Mouse (Mus musculus) neural tube, embryonic 11.5 days (tissue): ENCODE results near the gene Kdsr. TPM values are rescaled to one million over a fixed set of nuclear protein-coding genes. Genes with fewer than 3 reads are reported as not detected.

Experiments
- ATAC-seq: fragments of 200-750 bp; cut with Nextera tagmentation; 2 replicates; pipeline ENCODE4 v1.8.0; 2017; ENCODE audit warnings: moderate number of reproducible peaks, mild to moderate bottlenecking, moderate TSS enrichment, moderate library complexity; ENCODE audit not compliant: insufficient read depth, low FRiP score, low TSS enrichment
- DNase-seq: peaks from one replicate; pipeline ENCODE4 v3.0.0-alpha.2; 2015; ENCODE audit warnings: low spot score
- H3K27ac ChIP-seq: fragments of 300-500 bp; sonication (generic); 2 replicates; pipeline ENCODE4 v1.5.1; 2014; ENCODE audit warnings: low read depth, mild to moderate bottlenecking, low read length
- H3K27me3 ChIP-seq: fragments of 300-500 bp; sonication (generic); 2 replicates; pipeline ENCODE4 v1.6.1; 2014; ENCODE audit warnings: mild to moderate bottlenecking, low read length, mixed read lengths; ENCODE audit not compliant: control insufficient read depth, insufficient read depth
- H3K36me3 ChIP-seq: fragments of 300-500 bp; sonication (generic); 2 replicates; pipeline ENCODE4 v1.6.1; 2014; ENCODE audit warnings: mild to moderate bottlenecking, low read length, moderate library complexity, mixed read lengths; ENCODE audit not compliant: control insufficient read depth, insufficient read depth
- H3K4me1 ChIP-seq: fragments of 300-500 bp; sonication (generic); 2 replicates; pipeline ENCODE4 v1.6.1; 2014; ENCODE audit warnings: low read length, mixed read lengths; ENCODE audit not compliant: control insufficient read depth, insufficient read depth
- H3K4me2 ChIP-seq: fragments of 300-500 bp; sonication (generic); 2 replicates; pipeline ENCODE4 v1.6.1; 2014; ENCODE audit warnings: low read depth, mild to moderate bottlenecking, moderate library complexity
- H3K4me3 ChIP-seq: fragments of 300-500 bp; sonication (generic); 2 replicates; pipeline ENCODE4 v1.5.1; 2014; ENCODE audit warnings: low read depth, low read length
- H3K9ac ChIP-seq: fragments of 300-500 bp; sonication (generic); 2 replicates; pipeline ENCODE4 v1.6.1; 2014; ENCODE audit warnings: mild to moderate bottlenecking, low read length
- H3K9me3 ChIP-seq: fragments of 300-500 bp; sonication (generic); 2 replicates; pipeline ENCODE4 v1.6.1; 2016; ENCODE audit warnings: low read length; ENCODE audit not compliant: control insufficient read depth
- WGBS: fragments of 180-500 bp; shearing (Covaris S2); extraction: QIAGEN DNeasy Blood & Tissue Kit; methylation state at CpG from one replicate; pipeline ENCODE4 v1.1.7; 2014; 5-methylcytosine and 5-hydroxymethylcytosine counted together
- polyA plus RNA-seq: library from polyadenylated mRNA; unstranded; fragments of >200 nt; fragmentation: Nextera tagmentation; extraction: Ambion mirVana; gene quantifications from 2 replicates; pipeline ENCODE4 v1.2.1, GENCODE M21; 2014

Kdsr gene
- polyA plus RNA-seq, 1 experiment from 2014 or later, result 8.0 TPM

DNA sequence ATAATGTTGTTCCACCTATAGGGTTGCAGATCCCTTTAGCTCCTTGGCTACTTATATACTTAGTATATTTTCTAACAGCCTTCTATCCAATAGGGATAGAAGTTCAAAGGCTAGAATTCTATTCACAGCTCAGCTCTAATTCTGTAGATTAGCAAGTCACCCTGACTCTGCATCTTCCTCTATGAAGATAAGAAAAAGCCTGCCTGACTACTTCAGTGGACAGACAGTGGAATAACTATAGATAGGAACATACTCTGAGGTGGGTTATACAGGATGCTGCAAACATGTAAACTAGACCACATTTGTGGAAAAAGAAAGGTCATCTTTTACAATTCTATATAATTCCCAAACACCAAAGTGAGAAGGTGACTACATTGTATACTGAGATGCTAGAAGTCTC lies 66.9 kb downstream of the Kdsr start:
- DNase-seq, result no peak
- no peak overlapping the region for H3K9ac ChIP-seq
- H3K9me3 ChIP-seq, result no peaks in the 10 kb centered on the region
- no peak for ATAC-seq
- no peak overlapping the region for H3K27ac ChIP-seq
- no peak overlapping the region for H3K4me2 ChIP-seq
- H3K4me1 ChIP-seq, result no peaks in the 10 kb centered on the region
- no peaks in the 10 kb centered on the region for H3K36me3 ChIP-seq
- no peaks in the 10 kb centered on the region for H3K27me3 ChIP-seq
- no peak overlapping the region for H3K4me3 ChIP-seq

GRCm38 (mm10) chr1:106690887-106691286 lies 68.6 kb downstream of the Kdsr start:
- no peak overlapping the region for H3K4me2 ChIP-seq
- 79% methylated on average over 6 of the region's 6 CpGs for WGBS
- no peak for ATAC-seq
- no peaks in the 10 kb centered on the region for H3K27me3 ChIP-seq
- no peak overlapping the region for H3K9ac ChIP-seq
- no peak overlapping the region for H3K27ac ChIP-seq
- no peaks in the 10 kb centered on the region for H3K36me3 ChIP-seq
- H3K9me3 ChIP-seq, result no peaks in the 10 kb centered on the region
- H3K4me3 ChIP-seq, result no peak overlapping the region
- no peaks in the 10 kb centered on the region for H3K4me1 ChIP-seq
- no peak for DNase-seq

GRCm38 (mm10) chr1:106688161-106688516 lies 71.4 kb downstream of the Kdsr start:
- H3K9ac ChIP-seq, result no peak overlapping the region

DNA sequence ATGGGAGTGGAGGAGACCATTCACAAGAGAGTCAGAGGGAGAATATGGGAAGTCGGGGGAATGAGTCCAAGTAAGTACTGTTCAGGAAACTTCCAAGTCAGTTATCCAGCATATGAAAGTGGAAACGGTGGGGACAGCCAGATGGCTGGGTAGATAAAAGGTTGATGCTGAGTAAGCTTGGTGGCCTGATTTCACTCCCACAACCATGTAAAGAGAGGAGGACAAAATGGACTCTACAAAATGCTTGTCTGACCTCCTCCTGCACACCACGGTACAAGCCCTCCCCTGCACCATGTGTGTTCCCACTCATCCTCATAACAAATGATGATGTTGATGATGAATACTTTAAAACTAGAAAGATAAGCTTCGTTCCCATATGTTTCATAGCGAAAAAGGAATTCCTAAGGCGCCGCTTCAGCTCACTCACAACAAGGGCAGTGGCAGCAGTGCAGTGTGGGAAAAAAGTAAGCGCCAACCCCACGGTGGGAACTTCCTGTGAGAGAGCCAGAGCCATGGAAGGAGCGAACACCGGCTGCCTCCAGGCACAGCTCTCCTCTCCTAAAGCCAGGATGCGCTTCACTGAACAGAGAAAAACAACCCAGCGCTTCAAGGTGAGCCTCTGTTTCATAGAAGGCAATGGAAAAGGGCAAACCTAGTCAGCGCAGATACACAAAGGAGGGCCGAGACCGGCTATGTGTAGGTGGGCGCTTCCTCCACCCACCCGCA lies 71.9 kb downstream of the Kdsr start:
- no peak for DNase-seq
- Histone ChIP-seq H3K27me3 (no peaks in the 10 kb centered on the region), H3K9ac (no peak overlapping the region), H3K9me3 (no peaks in the 10 kb centered on the region), H3K4me1 (no peaks in the 10 kb centered on the region), H3K27ac (no peak overlapping the region), H3K36me3 (no peaks in the 10 kb centered on the region), H3K4me2 (no peak overlapping the region), H3K4me3 (no peak overlapping the region)
- 92% methylated on average over 18 of the region's 18 CpGs for WGBS
- no peak for ATAC-seq

More at GRCm38 (mm10) chr1:106688161-106688516, 71.4 kb downstream of the Kdsr start:
- Histone ChIP-seq H3K36me3 (no peaks in the 10 kb centered on the region), H3K27me3 (no peaks in the 10 kb centered on the region), H3K4me3 (no peak overlapping the region), H3K4me2 (no peak overlapping the region), H3K27ac (no peak overlapping the region), H3K9me3 (no peaks in the 10 kb centered on the region), H3K4me1 (no peaks in the 10 kb centered on the region)
- ATAC-seq (no peak), DNase-seq (no peak)
- 92% methylated on average over 5 of the region's 5 CpGs for WGBS

DNA sequence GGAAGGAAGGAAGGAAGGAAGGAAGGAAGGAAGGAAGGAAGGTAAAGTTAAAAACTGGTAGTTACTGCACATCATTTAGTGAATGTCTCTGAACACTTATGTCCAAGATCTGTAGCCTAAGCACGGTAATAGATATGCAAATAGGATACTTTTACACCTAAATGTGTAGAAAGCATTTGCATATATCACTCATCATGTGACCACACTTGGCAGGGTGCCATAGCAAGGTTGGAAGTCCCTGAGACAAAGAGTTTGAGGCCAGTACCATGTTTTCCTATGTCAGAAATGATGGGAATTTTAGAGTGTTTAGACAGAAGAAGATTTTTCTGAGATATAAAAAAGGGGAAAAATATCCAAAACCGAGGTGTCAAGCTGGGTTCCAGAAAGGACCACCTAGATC lies 73.8 kb downstream of the Kdsr start:
- Histone ChIP-seq H3K27ac (no peak overlapping the region), H3K36me3 (no peaks in the 10 kb centered on the region), H3K9ac (no peak overlapping the region), H3K4me1 (no peaks in the 10 kb centered on the region), H3K9me3 (no peaks in the 10 kb centered on the region), H3K27me3 (no peaks in the 10 kb centered on the region), H3K4me3 (no peak overlapping the region), H3K4me2 (no peak overlapping the region)
- 78% methylated on average over 2 of the region's 2 CpGs for WGBS
- DNase-seq, result no peak
- no peak for ATAC-seq

DNA sequence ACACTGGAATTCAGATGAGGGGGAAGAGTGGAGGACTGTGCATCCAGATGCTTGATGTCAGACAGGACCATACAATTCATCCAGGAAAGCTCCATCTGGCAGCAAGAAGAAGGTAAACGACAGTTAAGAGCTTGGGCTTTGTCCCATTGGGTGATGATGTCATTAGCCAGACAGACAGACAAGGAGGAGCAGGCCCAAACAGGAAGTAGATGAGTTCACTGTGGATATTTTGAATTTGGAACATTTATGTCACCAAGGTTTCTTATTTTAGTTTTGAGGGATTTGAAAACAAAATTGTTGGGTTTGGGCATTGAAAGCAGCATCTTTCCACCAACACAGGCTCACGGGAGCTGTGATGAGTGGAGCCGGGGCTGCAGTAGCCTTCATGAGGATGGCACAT lies 75.0 kb downstream of the Kdsr start:
- Histone ChIP-seq H3K9me3 (no peaks in the 10 kb centered on the region), H3K4me3 (no peak overlapping the region)
- 81% methylated on average over 3 of the region's 3 CpGs for WGBS

DNA sequence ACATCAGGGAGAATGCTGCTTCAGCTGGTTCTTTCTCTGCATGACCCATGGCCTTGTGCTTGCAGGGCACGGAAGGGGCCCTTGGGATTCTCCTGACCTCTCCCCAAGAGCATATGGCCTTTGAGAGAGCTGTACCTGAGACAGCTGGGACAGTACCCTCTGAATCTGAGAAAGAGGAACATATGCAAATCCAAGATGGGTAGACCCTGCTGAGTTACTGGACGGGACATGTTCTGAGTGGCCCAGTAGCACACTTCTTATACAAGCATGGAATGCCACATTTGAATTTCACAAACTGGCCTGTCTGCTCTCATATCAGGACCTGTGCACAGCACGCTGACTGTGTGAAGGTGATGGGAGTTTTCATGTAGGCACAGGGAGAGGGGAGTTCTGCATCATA lies 76.7 kb downstream of the Kdsr start:
- no peak for ATAC-seq
- 86% methylated on average over 3 of the region's 3 CpGs for WGBS
- no peak overlapping the region for H3K9ac ChIP-seq
- no peaks in the 10 kb centered on the region for H3K36me3 ChIP-seq
- no peaks in the 10 kb centered on the region for H3K9me3 ChIP-seq
- H3K27ac ChIP-seq, result no peak overlapping the region
- H3K4me1 ChIP-seq, result no peaks in the 10 kb centered on the region
- no peak overlapping the region for H3K4me3 ChIP-seq
- no peak for DNase-seq
- no peak overlapping the region for H3K4me2 ChIP-seq
- no peaks in the 10 kb centered on the region for H3K27me3 ChIP-seq

More for the DNA sequence above, 75.0 kb downstream of the Kdsr start:
- no peaks in the 10 kb centered on the region for H3K4me1 ChIP-seq
- ATAC-seq (no peak), DNase-seq (no peak)
- no peaks in the 10 kb centered on the region for H3K36me3 ChIP-seq
- H3K27ac ChIP-seq, result no peak overlapping the region
- no peaks in the 10 kb centered on the region for H3K27me3 ChIP-seq
- H3K4me2 ChIP-seq, result no peak overlapping the region
- no peak overlapping the region for H3K9ac ChIP-seq

DNA sequence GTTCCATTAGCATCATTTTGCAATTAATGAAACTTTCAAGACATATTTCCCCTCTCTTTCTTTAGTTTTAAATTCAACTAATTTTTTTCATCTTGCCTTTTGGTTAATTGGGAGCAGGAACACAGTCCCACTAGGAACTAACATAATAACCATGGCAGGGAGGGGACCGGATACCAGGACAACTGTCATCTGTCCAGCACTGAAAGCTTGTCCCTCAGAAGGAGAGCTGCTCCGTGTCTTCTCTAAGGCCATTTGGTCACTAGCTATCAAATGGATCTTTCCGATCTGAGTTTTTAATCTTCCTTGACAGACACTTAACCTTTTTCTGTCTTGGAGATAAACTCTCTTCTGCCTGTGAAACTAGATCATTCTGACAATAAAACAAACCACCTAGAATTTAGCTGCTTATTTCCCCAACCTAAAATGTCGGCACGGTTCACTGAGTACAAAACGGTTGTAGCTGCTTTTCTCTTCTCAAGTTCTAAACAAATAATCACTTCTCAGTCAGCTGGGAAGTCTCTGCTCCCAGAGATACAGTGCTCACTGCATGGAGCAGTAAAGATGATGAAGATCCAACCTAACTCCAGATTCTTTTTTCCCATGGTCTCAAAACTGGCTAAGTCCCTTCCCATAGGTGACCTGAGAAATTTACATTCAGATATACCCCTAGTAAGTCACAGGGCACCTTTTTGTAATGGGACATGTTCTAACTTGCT lies 79.6 kb downstream of the Kdsr start:
- Histone ChIP-seq H3K27me3 (no peaks in the 10 kb centered on the region), H3K4me1 (no peaks in the 10 kb centered on the region), H3K9me3 (no peaks in the 10 kb centered on the region), H3K27ac (no peak overlapping the region), H3K4me3 (no peak overlapping the region), H3K4me2 (no peak overlapping the region), H3K36me3 (no peaks in the 10 kb centered on the region), H3K9ac (no peak overlapping the region)
- DNase-seq, result no peak
- WGBS, result 74% methylated on average over 6 of the region's 6 CpGs
- no peak for ATAC-seq

GRCm38 (mm10) chr1:106678060-106678478 lies 81.5 kb downstream of the Kdsr start:
- Histone ChIP-seq H3K27me3 (no peaks in the 10 kb centered on the region), H3K9me3 (no peaks in the 10 kb centered on the region), H3K4me2 (no peak overlapping the region), H3K9ac (no peak overlapping the region), H3K36me3 (no peaks in the 10 kb centered on the region), H3K4me1 (no peaks in the 10 kb centered on the region), H3K27ac (no peak overlapping the region), H3K4me3 (no peak overlapping the region)
- WGBS, result 80% methylated on average over 5 of the region's 5 CpGs
- DNase-seq, result no peak
- ATAC-seq, result no peak
